9 mouse cellular contexts compared by ENCODE assay signal in genomic region chr6:146079261-146079660, GRCm38 (mm10).
DNase-seq lines count a peak whose midpoint lies in the region; ATAC-seq and TF ChIP-seq lines count a peak whose summit lies in the region.
"Had no signal": no experiment of that assay in that cellular context is flagged by ENCODE, and none has a peak within 500 bp of the region (broad histone marks: within the 10 kb centered on the region; RNA-seq: fewer than 3 reads in every experiment).

No protein-coding gene starts in this region.

- peaks cover 3% of the 10 kb centered on the region; the same call in 1 of the 2 replicates for H3K4me1 ChIP-seq in liver, postnatal 0 days (ENCODE audit: insufficient read depth)

- no peak overlapping the region for H3K9ac ChIP-seq in liver, postnatal 0 days (replicated peaks)
- H3K9ac ChIP-seq: hindbrain, embryonic 15.5 days had no signal

- H3K4me2 ChIP-seq in liver, postnatal 0 days (ENCODE audit: low read depth, low read length) = no peak overlapping the region
- H3K4me2 ChIP-seq: hindbrain, embryonic 15.5 days had no signal

- TF ChIP-seq CTCF in liver, postnatal 0 days (IDR thresholded peaks at IDR 0.05; ENCODE audit: low read depth) = peak; percentile 81

- no peaks in the 10 kb centered on the region for H3K36me3 ChIP-seq in liver, postnatal 0 days (replicated peaks; ENCODE audit: insufficient read depth, low read length)
- H3K36me3 ChIP-seq: hindbrain, embryonic 15.5 days had no signal

- ATAC-seq in liver, postnatal 0 days = peak; percentile 53; the same call in 1 of the 2 replicates

- no peak overlapping the region for H3K4me3 ChIP-seq in liver, postnatal 0 days (ENCODE audit: low read depth, low read length)
- H3K4me3 ChIP-seq: hindbrain, embryonic 15.5 days had no signal

- no peak overlapping the region for H3K27ac ChIP-seq in liver, postnatal 0 days (ENCODE audit: low read depth)
- H3K27ac ChIP-seq: hindbrain, embryonic 15.5 days had no signal

- DNase-seq in B cell, adult 2 months = peak; percentile 86 to 87
- peak; percentile 75 to 82 for DNase-seq in adrenal gland, adult 18-20 months (ENCODE audit: low spot score in 2 of 2)
- peak; percentile 86 for DNase-seq in embryo, embryonic 10.5 days (ENCODE audit: low spot score)
- peak; percentile 98 for DNase-seq in heart, adult 11 months
- DNase-seq in kidney, postnatal 25 days = peak; percentile 52 to 73
- DNase-seq in liver, postnatal 0 days = peak; percentile 79
- DNase-seq in retina, embryonic 14.5 days (ENCODE audit: low spot score) = peak; percentile 81
- peak; percentile 42 for DNase-seq in urinary bladder, adult 2 months (ENCODE audit: low spot score)

- H3K27me3 ChIP-seq in liver, postnatal 0 days (ENCODE audit: insufficient read depth, low read length) = no peaks in the 10 kb centered on the region
- H3K27me3 ChIP-seq: hindbrain, embryonic 15.5 days had no signal

- WGBS in liver, postnatal 0 days (ENCODE audit: insufficient replicate concordance) = 35% methylated on average over 5 of the region's 5 CpGs

- H3K9me3 ChIP-seq in liver, postnatal 0 days (ENCODE audit: low read length) = no peaks in the 10 kb centered on the region
- H3K9me3 ChIP-seq: hindbrain, embryonic 15.5 days had no signal

- TF ChIP-seq EP300 in liver, postnatal 0 days (IDR thresholded peaks at IDR 0.05; ENCODE audit: low read depth) = no peak

Comparison
In these comparisons a context has a peak if more than half of its experiments do, and no peak if none do; other contexts are left out.
1. DNase-seq: peak in every context shown above with its lines; median percentile 98 in heart, adult 11 months; 86 in B cell, adult 2 months; 86 in embryo, embryonic 10.5 days; 81 in retina, embryonic 14.5 days; 79 in liver, postnatal 0 days; 78 in adrenal gland, adult 18-20 months; 62 in kidney, postnatal 25 days; 42 in urinary bladder, adult 2 months.